Mouse (Mus musculus): ENCODE results near the gene Prmt3.

- TF ChIP-seq CTCF (IDR thresholded peaks at IDR 0.05; ENCODE audit: low read depth) (no peak), EP300 (IDR thresholded peaks at IDR 0.05; ENCODE audit: low read depth) (no peak)
Measured at GRCm38 (mm10) chr7:49877307-49877706, 99.2 kb downstream of the Prmt3 start.
